Mouse (Mus musculus) cerebellum, adult 11-12 months (tissue): ENCODE measurements around the gene Slc25a40.

Experiments used
- DNase-seq: peaks from one replicate; pipeline ENCODE4 v3.0.0; 2022

The Slc25a40 gene

DNA sequence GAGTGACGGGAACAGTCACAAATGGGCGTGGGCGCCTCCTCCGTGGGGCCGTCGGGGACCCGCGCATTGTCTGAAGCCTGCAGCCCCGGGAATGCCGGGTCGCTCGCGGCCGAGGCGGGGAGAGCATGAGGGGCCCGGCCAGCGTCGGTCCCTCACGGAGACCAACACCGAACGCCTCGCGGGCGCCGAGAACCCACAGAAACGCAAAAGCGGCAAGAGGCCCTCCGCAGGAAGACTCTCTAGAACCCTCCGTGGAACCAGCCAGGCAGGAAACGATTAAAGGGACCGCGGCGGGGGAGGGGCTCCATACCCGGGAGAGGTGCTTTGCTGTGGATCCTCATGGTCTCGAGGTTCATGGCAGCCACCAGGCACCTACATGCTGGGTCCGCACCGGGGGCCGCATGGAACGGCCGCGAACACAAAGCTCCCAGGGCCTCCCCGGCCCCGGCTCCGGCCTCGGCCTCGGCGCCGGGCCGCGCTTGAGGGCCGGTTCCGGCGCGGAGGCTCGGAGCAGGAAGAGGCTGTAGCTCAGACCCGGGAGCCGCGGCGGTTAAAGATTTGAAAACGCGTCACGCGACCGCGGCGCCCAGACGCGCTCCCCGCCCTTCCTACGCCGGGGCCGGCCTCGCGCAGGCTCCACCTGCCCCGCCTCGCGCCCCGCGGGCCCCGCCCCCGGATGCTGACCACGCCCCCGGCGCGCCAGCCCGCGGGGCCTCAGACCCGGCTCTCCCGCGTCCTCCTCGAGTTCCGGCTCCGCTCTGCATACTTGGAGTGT is at the start of gene Slc25a40, which contains the start of gene Dbf4:
TSS of gene Slc25a40 (plus strand) at position 694 of the 775 bp plus-strand sequence.
TSS of gene Dbf4 (minus strand) at position 560 of the 775 bp plus-strand sequence.
- DNase-seq: peak; percentile 88

DNA sequence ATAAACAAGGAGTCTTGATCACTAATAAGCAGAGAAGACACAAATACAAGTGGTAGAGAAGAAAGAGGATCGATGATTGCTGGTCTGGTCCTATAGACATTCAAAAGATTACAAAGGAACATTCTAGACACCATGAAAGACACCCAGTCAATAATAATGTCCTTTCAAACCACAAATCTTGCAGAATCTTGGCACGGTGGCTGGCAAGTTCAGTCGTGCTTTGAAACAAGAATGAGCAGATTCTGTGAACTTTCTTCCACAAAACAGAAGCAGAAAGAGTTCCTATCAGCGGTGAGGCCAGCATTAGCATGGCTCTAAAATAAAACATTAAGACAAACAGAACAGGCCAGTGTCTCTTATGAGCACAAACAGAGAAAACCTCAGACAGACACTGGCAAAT is 49.2 kb upstream of the Slc25a40 start:
- no peak for DNase-seq

DNA sequence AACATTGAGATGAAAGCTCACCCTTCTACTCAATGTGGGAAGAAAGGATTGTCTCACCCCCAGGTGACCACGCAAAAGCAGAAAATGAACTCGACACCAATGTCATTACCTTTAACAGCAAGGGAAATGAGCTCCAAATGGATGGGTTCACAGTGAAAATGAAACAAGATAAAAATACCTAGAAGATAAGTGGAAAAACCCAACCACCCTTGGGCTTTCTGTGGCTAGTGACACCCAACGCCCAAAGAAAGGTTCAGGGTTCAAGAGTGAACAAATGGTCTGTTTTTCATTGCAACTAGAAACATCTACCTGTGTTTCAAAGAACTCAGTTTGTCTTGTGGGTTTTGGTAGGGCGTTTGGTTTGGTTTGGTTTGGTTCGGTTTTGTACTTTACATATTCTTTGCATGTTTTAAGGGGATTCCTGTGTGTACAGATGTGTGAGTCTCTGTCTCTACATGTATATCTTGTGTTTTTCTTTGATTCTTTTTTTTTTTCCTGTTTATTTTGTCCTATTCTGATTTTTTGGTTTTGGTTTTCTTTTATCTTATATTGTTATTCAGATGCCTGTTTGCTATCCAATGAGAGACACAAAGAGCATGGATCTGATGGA is 48.2 kb upstream of the Slc25a40 start:
- DNase-seq: no peak

DNA sequence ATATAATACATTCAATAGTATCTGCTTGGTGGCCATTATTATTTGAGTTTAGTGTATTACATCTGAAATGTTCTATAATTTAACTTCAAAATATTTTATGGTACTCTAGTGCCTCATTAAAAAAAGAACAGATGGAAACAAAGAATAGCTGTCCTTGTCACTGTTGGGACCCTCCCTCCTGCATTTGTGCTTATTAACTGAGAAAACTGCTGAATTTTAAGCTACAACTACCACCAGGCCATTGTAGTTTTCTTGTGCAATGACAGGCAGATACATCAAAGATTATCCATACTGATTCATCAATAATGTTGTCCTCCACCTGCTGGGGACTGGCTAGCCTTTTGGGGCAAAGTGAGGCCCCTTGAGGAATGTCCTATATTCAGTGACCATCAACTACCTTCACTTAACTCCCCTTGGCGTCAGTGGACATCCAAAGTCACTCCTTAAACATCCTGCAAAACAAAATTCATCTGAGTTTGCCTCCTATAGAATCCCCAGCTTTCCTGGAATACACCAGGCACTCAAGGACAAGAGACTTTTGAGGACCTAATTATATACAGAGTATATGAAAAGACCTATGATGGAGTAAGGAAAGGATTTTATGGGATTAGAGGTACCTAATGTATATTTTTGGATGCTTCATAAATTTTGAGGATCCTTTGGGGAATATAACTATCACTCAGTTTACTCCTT is 28.6 kb upstream of the Slc25a40 start:
- DNase-seq: no peak

DNA sequence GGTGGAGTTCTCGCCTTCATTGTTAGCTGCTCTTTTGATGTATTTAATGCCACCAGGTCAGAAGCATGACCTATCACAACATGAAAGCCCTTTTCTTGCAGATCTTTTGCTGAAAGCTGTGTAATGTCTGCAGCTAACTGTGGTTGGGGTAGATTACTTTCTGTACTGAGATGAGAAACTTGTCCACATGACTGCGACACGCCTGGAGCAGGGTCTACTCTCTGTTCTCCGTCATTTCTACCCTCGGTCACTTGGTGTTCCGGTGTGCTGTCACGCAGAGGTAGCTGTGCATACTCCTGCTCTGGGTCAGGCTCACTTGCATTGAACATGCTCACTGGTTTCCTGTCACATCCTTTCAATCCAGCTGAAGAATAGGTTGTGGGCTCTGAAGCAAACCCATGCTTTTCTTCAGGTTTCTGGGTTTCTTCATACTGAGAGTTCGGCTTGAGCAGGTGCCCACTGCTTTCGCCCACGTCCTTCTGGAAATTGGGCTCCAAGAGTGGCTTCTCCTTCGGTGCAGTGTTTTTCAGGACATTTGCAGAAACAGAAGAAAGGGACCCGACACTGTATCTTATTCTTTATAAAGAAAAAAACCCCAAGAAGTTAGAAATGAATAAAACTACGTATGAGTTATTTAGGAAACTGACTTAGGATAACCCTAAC is 24.9 kb upstream of the Slc25a40 start:
- DNase-seq: no peak

DNA sequence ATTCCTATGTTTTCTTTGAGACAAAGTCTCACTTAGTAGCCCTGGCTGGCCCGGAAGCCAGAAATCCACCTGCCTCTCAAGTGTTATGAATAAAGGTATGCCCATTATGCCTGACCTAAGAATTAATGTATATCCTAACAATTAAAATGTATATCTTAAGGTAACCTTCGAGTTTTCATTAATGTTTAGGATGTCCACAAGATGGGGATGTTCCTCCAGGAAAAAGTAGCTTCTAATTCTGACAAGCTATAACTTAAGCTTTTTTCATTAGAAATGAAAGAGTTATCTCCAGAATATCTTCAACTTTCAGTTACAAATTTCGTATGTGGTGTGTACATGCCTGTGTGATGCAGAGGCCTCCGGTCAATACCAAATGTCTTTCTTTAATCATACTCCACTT is 13.9 kb upstream of the Slc25a40 start:
- DNase-seq: no peak

DNA sequence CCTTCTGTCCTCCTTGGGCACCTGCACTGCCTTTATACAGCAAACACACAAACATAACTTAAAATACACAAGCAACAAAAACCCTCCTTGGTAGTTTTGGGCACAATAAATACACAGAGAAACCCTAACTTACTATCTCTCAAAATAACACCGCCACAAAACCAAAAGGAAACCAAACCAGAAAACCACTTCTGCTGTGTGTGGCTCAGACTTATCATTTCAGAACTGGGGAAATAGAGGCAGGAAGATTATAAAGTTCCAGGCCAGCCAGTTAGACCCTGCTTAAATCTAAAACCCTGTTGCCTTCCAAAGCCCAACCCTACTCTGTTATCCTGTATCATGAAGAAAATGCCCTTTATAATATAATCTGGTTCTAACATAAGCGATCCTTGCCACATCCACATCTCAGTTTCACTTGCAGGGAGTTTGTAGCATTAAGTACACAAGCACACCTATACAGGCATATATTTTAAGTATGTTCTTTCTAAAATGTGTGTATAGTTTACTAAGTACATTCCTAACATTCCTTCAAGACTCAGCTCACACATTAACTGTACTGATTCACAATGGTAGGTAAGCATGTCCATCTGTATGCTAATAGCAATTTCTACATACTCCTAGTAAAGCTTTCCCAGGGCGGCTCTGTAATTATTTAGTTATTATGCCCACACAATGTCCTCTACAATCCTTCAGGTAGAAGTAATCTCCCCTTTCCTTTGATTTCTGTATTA is 5.8 kb upstream of the Slc25a40 start:
- DNase-seq: no peak

DNA sequence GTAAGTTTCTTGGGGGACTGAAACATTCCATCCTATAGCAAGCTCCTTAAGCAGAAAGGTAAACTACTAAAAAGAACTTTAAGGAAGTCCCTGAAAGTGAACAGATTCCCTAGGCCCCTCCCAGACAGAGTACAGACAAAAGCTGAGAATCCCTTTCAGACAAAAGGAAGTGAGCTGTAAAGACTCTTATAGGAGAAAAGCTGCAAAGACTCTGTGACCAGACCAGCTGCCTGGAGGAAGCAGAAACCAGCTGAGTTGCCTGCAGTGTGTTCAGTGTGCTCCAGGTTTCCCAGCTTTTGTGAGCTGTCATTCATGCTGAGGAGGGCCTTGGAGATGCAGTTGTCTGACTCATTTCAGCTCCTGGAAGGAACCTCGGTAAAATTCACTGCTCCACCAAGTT is 5.2 kb upstream of the Slc25a40 start:
- no peak for DNase-seq

DNA sequence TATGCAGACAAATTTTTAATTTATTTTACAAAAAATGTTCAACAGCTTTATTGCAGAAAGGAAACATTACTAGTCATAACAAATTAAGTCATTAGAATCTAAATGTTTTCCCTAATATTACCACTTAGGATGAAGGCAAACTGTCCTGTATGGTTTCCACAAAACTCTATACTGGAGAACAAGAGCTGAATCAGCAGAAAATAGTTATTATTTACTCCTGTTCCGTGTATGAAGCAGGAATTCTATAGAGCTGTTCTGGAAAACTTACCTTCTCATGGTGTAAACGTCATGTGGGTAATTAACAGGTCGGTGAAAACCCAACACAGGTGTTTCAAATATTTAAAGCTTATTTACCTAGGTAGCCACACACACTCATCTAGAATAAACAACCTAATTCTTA is 1.2 kb upstream of the Slc25a40 start:
- DNase-seq: no peak

DNA sequence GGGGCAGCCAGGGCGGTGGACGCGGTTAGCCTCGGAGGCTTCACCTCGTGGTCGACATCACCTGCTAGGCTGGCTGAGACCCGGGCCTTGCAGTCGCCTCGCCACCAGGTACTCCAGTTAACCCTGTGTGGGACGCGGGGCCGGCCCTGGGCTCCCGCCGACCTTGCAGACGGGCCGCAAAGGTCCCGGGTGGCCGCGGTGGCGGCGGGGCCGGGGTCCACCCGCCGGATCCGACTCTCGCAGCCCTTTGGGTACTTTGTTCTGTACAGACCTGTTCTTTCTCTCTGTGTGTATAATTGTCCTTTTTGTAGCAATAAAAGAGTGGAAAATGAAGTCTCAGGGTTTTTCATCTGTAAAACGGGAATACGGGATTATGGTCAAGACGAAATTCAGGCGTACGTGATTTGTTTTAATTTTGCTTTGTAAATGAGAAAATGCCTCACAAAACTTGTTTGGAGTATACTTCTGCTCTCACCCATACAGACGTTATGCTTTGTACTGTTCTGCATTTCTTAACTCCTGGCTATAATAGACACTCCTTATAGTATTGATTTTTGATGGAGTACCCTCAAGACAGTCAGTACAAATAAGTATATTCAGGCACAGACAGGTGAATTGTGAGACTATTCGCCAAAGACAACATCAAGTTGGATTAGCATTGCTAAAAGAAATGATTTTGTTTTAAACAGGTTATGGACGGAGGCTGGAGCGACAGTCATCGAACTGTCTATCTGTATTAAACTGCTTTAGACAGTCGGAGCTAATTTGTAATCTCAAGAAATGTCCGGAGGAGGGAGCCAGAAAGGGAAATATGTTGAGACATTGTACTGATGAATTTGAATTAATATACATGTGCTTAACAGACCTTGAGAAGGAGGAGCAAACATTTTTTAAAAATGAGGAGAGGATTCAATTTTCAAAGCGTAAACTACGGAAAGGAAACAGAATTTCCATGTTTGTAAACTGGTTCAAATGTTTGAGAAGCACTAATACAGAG is 580 bp downstream of the Slc25a40 start:
- DNase-seq: no peak

DNA sequence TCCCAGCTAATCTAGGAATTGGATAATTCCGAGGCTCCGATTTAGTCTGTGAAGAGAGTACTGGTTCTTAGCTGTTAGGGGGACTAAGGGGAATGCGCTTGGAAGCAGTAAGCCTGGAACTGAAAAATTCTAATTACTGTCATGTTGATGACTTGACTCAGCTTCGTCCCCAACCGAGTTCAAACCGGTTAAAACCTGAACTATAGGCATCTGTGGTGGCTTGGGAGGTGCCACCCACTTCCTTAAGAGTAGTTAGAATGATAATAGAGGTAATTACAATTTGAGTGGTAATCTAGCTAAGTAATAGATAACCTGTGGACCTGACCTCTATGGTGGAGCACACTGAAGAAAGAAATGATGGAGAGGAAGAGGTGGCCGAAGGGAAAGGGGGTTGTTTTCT is 1.5 kb downstream of the Slc25a40 start:
- no peak for DNase-seq

DNA sequence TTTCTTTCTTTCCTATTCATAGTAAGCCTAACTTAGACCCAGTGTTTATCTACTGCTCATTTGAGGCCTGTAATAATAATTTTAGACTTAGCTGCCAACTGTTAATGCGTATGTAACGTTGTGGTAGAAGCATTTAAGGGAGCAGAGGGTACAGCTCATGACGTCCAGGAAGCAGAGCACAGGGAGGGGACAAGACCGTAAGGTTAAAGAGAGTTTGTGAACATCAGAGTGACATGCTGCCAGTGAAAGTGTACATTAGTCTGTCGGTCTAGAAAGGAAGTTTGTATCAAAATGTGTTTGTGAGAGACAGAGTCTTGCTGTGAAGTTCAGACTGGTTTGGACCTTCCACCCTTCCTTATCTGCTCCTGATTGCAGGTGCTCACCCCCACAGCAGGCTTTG is 3.2 kb downstream of the Slc25a40 start:
- DNase-seq: no peak

DNA sequence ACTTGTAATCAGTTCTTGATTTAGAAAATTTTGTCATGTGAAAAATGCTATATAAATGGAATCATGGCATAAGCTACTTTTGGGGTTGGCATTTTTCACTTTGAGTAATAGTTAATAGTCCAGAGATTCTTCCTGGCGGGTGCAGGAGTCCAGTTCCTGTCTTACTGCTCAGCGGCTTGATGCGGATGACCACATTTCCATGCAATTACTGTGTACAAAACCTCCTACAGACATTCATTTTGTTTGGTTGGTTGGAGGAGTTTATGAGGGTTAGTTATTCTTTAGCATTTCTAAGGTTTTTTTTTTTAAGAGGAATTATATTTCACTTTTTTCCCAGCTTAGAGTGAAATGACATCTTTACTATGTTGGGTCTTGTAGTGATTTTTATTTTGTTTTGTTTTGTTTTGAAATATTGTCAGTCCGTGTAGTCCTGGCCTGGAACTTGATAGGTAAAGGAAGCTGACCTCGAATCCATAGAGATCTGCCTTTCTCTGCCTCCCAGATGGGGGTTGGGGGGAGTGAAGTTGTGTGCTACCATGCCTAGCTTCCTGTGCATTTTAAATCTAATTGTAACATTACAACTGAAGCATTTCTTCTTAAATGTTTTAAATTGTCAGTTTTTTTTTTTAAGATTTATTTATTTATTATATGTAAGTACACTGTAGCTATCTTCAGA is 15.0 kb downstream of the Slc25a40 start:
- DNase-seq: no peak

DNA sequence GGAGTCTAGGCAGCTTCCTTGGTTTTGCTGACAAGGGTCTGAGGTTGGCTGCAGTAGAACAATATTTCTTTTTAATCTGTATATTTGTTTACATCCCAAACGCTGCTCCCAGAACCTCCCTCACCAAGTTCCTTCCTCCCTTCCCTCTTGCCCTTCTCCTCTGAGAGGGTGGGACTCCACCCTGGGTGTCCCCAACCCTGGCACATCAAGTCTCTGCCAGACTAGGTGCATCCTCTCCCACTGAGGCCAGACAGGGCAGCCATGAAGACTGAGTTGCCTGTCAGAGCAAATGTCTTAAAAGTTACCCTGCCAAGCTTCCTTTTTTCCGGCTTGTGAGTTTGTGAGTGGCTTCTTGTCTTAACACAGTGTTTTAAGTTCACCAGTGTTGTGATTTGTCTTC is 16.4 kb downstream of the Slc25a40 start:
- no peak for DNase-seq

DNA sequence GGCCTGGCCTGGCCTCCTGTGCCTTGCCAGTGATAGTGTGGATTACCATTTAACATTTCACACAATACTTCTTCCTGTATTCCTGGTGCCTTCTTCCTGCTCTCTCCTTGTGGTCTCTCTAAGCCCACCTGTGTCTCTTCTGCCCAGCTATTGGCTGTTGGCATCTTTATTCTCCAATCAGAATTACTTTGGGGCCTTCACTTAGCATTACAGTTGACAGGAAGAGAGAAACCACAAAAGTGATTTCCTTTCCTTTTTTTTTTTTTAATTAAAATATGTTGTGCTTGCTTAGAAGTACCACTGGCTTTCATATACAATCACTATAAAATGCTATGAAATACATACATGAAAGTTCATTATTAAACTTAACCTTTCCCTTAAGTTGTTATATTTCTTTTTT is 32.9 kb downstream of the Slc25a40 start:
- DNase-seq: no peak

DNA sequence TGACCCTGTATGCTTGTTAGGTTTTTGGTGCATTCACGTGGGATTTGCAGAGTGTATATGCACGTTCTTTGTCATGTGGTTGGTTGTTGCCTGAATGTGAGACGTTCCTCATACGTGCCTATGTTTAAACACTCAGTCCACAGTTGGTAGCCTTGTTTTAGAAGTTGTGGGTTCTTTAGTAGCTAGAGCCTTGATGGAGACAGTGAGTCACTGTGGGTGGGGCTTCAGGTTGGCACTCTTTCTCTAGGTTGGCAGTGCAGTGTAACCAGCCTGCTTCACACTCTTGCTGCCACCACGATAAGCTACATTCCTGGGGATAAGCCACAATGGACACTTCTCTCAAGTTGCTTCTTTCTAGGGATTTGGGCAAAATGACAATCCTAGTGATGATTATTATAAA is 33.9 kb downstream of the Slc25a40 start:
- no peak for DNase-seq

DNA sequence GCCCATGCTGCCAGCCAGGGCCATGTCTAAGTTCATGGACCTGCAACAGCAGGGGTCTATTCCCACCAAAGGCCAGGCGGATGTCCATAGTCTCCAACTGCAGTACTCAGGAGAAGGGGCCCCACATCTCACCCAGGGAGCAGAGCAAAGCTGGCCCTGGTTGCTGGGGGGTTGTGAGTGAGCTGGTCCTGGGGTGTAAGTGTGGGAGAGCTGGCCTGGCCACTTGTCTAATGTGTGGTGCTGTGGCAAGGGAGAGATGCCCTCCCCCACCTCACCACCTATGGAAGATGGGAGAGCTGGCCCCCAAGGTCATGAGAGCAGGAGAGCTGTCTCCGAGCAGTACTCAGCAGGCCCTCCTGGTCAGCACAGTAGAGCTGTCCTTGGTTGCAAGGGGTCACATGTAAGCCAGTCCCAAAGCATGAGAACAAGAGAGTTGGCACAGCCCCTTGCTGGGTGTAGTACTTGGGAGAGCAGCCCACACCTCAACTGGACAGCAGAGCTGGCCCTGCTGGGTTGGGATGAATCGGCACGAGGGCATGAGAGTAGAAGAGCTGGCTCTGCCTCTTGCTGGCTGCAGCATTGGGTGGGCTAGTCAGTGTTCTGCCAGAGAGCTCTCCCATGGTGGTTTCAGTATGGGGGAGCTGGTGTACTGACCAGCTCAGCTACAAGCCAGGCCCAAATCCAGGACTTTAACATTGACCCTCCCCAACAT is 65.5 kb downstream of the Slc25a40 start:
- DNase-seq: no peak

DNA sequence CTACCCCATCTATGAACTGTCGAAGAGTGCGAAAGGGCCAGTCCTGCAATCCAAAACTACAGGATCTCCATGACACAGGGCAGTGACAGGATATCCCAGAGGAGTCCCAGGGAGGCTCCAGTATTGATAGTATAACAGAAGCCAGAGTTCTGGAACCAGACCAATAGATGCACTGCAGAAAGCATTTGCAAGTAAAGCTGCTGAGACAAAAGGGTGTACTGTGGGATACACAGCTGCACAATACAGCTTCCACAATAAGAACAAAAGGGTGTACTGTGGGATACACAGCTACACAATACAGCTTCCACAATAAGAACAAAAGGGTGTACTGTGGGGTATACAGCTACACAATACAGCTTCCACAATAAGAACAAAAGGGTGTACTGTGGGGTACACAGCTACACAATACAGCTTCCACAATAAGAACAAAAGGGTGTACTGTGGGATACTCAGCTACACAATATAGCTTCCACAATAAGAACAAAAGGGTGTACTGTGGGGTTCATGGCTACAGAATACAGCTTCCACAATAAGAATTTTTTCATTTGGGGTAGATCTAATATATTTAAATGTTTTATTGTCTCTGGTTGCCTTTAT is 66.1 kb downstream of the Slc25a40 start:
- DNase-seq: no peak

DNA sequence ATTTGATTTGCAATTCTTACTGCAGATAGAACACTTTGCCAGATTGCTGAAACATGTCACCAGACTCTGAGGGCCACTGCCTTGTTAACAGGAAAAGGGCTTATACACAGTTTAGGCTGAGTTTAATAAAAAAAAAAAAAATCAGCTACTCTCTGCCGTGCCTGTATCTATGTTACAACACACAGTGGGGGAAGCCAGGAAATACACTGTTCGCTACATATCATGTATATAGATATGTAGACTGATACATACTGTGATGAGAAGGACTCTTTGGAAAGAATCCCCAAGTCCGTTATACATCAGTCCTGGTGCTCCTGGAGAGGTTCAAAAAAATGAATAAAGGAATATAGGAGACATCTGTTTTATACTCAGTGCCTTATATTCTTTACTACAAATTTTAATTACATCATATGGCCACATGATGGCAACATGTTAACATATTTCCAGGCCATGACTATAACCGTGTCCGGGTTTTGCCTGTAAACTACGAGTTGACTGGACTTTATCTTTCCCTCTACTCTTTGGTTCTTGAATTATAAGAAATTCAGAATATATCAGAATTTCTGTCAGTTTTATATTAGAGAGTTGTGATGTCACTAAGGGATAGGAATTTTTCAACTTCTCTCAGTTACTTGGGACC is 66.9 kb downstream of the Slc25a40 start:
- no peak for DNase-seq
